Mouse (Mus musculus) embryonic facial prominence, embryonic 10.5 days (tissue): ENCODE results near the gene Pi16. TPM values are rescaled to one million over a fixed set of nuclear protein-coding genes. Genes with fewer than 3 reads are reported as not detected.

Experiments
- DNase-seq: peaks from one replicate; pipeline ENCODE4 v3.0.0-alpha.2; 2017; ENCODE audit warnings: low spot score
- H3K27ac ChIP-seq: fragments of 300-500 bp; sonication (generic); replicated peaks from 2 replicates; pipeline ENCODE4 v1.5.1; 2016; ENCODE audit warnings: mild to moderate bottlenecking
- H3K27me3 ChIP-seq: fragments of 300-500 bp; sonication (generic); replicated peaks from 2 replicates; pipeline ENCODE4 v1.6.1; 2016; ENCODE audit warnings: low read depth, mild to moderate bottlenecking; ENCODE audit not compliant: poor library complexity, severe bottlenecking
- H3K36me3 ChIP-seq: fragments of 300-500 bp; sonication (generic); replicated peaks from 2 replicates; pipeline ENCODE4 v1.6.1; 2016; ENCODE audit warnings: mild to moderate bottlenecking, moderate library complexity
- H3K4me1 ChIP-seq: fragments of 300-500 bp; sonication (generic); 2 replicates; pipeline ENCODE4 v1.6.1; 2016
- H3K4me3 ChIP-seq: fragments of 300-500 bp; sonication (generic); 2 replicates; pipeline ENCODE4 v1.5.1; 2016; ENCODE audit warnings: mild to moderate bottlenecking, moderate library complexity
- H3K9me3 ChIP-seq: fragments of 300-500 bp; sonication (generic); 2 replicates; pipeline ENCODE4 v1.6.1; 2016; ENCODE audit warnings: mild to moderate bottlenecking
- WGBS: fragments of 180-500 bp; shearing (Covaris S2); methylation state at CpG from one replicate; pipeline ENCODE4 v1.1.7; 2016; 5-methylcytosine and 5-hydroxymethylcytosine counted together
- polyA plus RNA-seq: library from polyadenylated mRNA; unstranded; fragments of >200 nt; fragmentation: Nextera tagmentation; extraction: Ambion mirVana; gene quantifications from 2 replicates; pipeline ENCODE4 v1.2.1, GENCODE M21; 2016

Pi16 gene
- polyA plus RNA-seq, 1 experiment from 2014 or later: 0.65 TPM

DNA sequence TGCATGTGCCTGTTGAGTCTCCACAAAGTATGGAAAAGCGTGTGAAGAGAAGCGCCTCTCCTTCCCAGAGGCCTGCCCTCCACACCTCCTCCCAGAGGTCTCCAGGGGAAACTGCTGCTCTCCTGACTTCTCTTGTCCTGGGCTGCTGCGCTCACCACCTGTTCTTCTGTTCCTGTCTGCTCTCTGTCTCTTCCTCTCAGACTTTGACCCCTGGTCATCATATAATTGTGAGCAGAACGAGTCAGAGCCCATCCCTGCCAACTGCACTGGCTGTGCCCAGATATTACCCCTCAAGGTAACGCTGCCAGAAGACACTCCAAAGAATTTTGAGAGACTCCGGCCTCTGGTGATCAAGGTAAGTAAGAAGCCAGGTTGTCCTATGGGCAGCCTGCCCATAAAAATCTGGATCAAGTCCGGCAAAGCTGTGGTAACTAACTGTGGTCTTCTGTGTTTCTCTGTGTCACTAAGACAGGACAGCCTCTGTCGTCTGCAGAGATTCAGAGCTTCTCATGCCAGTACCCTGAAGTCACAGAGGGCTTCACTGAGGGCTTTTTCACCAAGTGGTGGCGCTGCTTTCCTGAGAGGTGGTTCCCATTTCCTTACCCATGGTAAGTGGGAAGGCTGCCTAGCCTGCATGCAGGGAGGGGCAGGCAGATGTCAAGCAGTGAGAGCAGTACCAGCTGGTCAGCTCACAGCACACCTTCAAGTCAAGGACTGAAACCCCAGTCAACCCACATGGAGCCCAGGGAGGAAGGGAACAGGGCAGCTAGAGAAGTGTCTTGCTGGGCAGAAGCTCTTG, 23.5 kb upstream of the Pi16 start:
- DNase-seq: no peak

GRCm38 (mm10) chr17:29295835-29296234, 21.6 kb upstream of the Pi16 start:
- H3K4me1 ChIP-seq: peaks cover 26% of the 10 kb centered on the region
- H3K27ac ChIP-seq: no peak overlapping the region
- H3K36me3 ChIP-seq: peaks cover 80% of the 10 kb centered on the region
- 71% methylated on average over 5 of the region's 5 CpGs for WGBS
- no peak overlapping the region for H3K4me3 ChIP-seq
- H3K9me3 ChIP-seq: no peaks in the 10 kb centered on the region
- no peaks in the 10 kb centered on the region for H3K27me3 ChIP-seq
- no peak for DNase-seq

More for the DNA sequence above, 23.5 kb upstream of the Pi16 start:
- Histone ChIP-seq H3K4me1 (peaks cover 26% of the 10 kb centered on the region), H3K36me3 (peaks cover 66% of the 10 kb centered on the region), H3K9me3 (no peaks in the 10 kb centered on the region), H3K27ac (no peak overlapping the region; the same call in 1 of the 2 replicates), H3K27me3 (no peaks in the 10 kb centered on the region), H3K4me3 (no peak overlapping the region)
- 80% methylated on average over 9 of the region's 9 CpGs for WGBS

DNA sequence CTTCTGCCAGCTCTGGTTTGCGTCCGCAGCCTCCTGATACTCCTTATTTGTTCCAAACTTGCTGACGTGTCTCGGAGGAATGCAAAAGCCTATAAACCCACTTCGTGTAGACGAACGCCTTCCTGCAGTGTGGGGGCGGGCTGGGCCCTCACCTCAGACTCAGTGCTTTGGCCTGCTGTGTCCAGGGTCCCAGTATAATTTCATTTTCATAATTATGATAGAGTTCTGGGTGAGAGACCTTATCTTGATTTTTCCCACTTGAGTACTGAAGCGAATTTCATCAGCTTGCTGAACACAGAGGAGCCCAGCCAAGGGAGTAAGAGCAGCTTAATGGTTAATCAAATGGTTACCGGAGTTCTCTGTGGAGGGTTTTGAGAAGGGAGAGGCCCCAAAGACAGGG, 20.2 kb upstream of the Pi16 start:
- WGBS: 61% methylated on average over 10 of the region's 10 CpGs
- Histone ChIP-seq H3K9me3 (no peaks in the 10 kb centered on the region), H3K4me3 (no peak overlapping the region), H3K4me1 (peaks cover 30% of the 10 kb centered on the region), H3K27ac (peak overlapping the region; percentile 48; the same call in 1 of the 2 replicates), H3K27me3 (no peaks in the 10 kb centered on the region), H3K36me3 (peaks cover 85% of the 10 kb centered on the region)
- no peak for DNase-seq

DNA sequence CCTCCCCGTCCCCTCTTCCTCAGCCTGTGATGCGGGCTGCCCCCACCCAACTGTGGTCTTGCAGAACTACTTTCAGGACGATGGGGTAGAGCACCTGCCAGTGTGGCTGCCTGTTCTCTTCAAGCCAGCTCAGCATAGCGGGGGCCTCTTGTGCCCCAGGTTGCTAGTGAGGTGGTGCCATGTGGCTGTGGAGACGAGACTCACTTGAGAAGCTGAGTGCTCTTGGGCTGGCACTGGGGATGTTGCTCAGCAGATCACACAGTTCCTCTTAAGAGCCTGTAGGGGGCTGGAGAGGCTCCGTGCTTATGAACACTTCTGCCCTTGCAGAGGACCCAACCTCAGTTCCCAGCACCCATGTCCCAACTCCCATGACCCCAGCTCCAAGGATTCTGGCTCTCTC, 19.7 kb upstream of the Pi16 start:
- 84% methylated on average over 6 of the region's 6 CpGs for WGBS
- no peak for DNase-seq
- Histone ChIP-seq H3K4me1 (peaks cover 35% of the 10 kb centered on the region), H3K4me3 (no peak overlapping the region), H3K9me3 (no peaks in the 10 kb centered on the region), H3K27me3 (no peaks in the 10 kb centered on the region), H3K27ac (peak overlapping the region; percentile 48; the same call in 1 of the 2 replicates), H3K36me3 (peaks cover 84% of the 10 kb centered on the region)

GRCm38 (mm10) chr17:29299282-29299681, 18.2 kb upstream of the Pi16 start:
- Histone ChIP-seq H3K27me3 (no peaks in the 10 kb centered on the region), H3K9me3 (no peaks in the 10 kb centered on the region), H3K4me3 (no peak overlapping the region), H3K4me1 (peaks cover 50% of the 10 kb centered on the region), H3K27ac (no peak overlapping the region), H3K36me3 (peaks cover 70% of the 10 kb centered on the region)
- 94% methylated on average over 4 of the region's 4 CpGs for WGBS
- no peak for DNase-seq

GRCm38 (mm10) chr17:29300926-29301325, 16.6 kb upstream of the Pi16 start:
- Histone ChIP-seq H3K27ac (no peak overlapping the region), H3K27me3 (no peaks in the 10 kb centered on the region), H3K4me1 (peaks cover 60% of the 10 kb centered on the region), H3K36me3 (peaks cover 53% of the 10 kb centered on the region), H3K9me3 (no peaks in the 10 kb centered on the region), H3K4me3 (no peak overlapping the region)
- no peak for DNase-seq
- WGBS: 95% methylated on average over 7 of the region's 7 CpGs

DNA sequence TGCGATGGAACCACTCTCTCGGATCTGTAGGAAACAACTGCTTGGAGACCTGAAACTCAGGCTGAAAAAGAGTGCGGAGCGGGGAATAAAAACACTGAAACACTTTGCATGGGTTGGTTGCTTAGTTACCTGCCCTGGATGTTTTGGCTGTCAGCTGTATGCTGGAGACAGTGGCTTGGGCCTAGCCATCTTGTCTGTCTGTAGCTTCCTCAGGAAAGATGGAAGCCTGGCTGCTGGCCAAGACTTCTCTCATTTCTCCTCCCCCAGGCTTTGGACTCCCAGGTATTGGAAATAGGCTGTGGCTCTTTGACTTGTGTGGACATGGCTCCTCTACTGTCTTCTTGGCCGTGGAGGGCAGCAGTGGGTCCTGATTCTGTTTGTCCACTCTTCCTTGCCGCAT, 16.1 kb upstream of the Pi16 start:
- Histone ChIP-seq H3K36me3 (peaks cover 52% of the 10 kb centered on the region), H3K9me3 (no peaks in the 10 kb centered on the region), H3K4me1 (peaks cover 60% of the 10 kb centered on the region), H3K4me3 (no peak overlapping the region), H3K27me3 (no peaks in the 10 kb centered on the region), H3K27ac (no peak overlapping the region)
- WGBS: 93% methylated on average over 6 of the region's 6 CpGs
- no peak for DNase-seq

GRCm38 (mm10) chr17:29302149-29302548, 15.3 kb upstream of the Pi16 start:
- WGBS: 81% methylated on average over 5 of the region's 5 CpGs
- peak overlapping the region; percentile 83; the same call in 1 of the 2 replicates for H3K27ac ChIP-seq
- no peak overlapping the region for H3K4me3 ChIP-seq
- no peak for DNase-seq
- no peaks in the 10 kb centered on the region for H3K27me3 ChIP-seq
- peaks cover 46% of the 10 kb centered on the region for H3K36me3 ChIP-seq
- peaks cover 53% of the 10 kb centered on the region for H3K4me1 ChIP-seq
- H3K9me3 ChIP-seq: no peaks in the 10 kb centered on the region

DNA sequence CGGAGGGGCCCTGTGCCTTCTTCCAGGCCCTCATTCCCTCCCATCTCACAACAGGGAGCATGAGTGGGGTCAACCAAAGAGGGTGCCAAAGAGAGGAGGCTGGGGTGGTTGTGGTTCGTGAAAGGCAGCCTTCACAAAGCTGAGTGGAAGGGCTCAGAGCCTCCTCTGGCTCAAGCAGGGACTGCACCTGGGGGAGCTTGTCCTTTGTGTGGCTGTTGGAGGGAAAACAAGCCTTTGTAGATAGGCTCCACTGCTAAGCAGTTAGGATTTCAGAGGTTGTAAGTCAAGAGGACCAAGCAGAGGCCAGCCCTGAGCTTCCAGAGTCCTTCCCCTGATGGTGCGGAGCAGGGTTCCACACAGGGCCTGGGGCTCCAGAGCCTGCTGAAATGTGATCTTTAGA, 14.4 kb upstream of the Pi16 start:
- H3K9me3 ChIP-seq: no peaks in the 10 kb centered on the region
- H3K4me3 ChIP-seq: no peak overlapping the region
- H3K4me1 ChIP-seq: peaks cover 48% of the 10 kb centered on the region
- WGBS: 40% methylated on average over 3 of the region's 3 CpGs
- H3K36me3 ChIP-seq: peaks cover 40% of the 10 kb centered on the region
- H3K27ac ChIP-seq: peak overlapping the region; percentile 83
- peak; percentile 64 for DNase-seq
- peaks cover 4% of the 10 kb centered on the region; the same call in 1 of the 2 replicates for H3K27me3 ChIP-seq

DNA sequence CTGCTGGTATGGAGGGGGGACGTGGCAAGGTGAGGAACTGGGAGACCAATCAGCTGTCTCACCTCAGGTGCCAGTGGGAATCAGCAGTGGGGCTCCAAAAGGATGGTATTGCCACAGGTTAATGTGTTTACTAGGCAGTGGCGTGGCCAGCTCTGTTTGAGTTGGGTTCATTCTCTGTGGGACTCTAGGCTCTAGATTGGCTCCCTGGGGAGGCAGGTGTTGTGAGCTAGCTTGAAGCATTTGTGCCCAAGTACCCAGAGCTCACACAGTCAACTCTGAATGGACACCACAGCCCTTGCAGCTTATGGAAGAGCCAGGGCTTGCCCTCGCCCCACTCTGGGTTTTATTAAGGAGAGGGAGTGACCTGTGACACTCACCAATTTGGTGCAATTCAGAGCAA, 13.6 kb upstream of the Pi16 start:
- Histone ChIP-seq H3K9me3 (no peaks in the 10 kb centered on the region), H3K36me3 (peaks cover 32% of the 10 kb centered on the region), H3K4me3 (no peak overlapping the region), H3K27me3 (peaks cover 4% of the 10 kb centered on the region; the same call in 1 of the 2 replicates), H3K4me1 (peaks cover 48% of the 10 kb centered on the region), H3K27ac (peak overlapping the region; percentile 83)
- no peak for DNase-seq
- whole genome bisulfite sequencing: 63% methylated on average over 3 of the region's 3 CpGs

DNA sequence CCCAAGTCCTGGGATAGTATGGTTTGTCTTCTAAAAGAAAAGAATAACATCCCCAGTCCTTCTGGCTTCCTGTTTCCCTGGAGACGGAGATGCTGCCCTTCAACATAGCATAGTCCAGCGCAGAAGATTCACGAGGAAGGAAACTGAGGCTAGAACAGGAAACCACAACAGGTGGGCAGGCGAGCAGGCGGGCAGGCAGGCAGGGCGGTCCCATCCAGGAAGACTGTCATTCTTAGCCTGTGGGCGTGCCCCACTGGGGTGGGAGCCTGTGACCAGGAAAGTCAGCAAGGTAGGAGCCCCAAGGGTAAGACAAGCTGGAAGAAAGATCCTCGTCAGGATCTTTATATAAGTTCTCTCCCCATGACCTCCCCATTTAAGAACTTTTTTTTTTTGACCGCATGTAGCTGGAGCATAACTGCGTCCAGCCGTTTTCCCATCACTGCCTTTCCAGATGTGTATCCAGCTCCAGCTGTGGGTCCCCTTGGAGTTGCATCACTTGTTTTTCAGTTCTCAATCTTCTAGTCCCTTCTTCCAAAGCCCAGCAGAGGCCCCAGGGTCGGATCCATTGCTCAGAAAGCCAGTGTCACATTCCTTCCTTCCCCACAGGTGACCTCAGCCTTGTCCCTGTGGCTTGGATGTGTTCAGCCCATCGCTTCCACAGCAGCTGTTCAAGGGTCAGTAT, 13.0 kb upstream of the Pi16 start:
- H3K27me3 ChIP-seq: peaks cover 4% of the 10 kb centered on the region; the same call in 1 of the 2 replicates
- WGBS: 55% methylated on average over 13 of the region's 13 CpGs
- peaks cover 48% of the 10 kb centered on the region for H3K4me1 ChIP-seq
- H3K4me3 ChIP-seq: no peak overlapping the region
- peaks cover 25% of the 10 kb centered on the region for H3K36me3 ChIP-seq
- no peaks in the 10 kb centered on the region for H3K9me3 ChIP-seq
- DNase-seq: no peak
- H3K27ac ChIP-seq: peak overlapping the region; percentile 27; the same call in 1 of the 2 replicates

GRCm38 (mm10) chr17:29305058-29305806, 12.2 kb upstream of the Pi16 start:
- H3K4me1 ChIP-seq: peaks cover 48% of the 10 kb centered on the region
- WGBS: 20% methylated on average over 15 of the region's 15 CpGs
- H3K9me3 ChIP-seq: no peaks in the 10 kb centered on the region
- 0 out of 2 replicates have a peak overlapping the region, but pooled peaks have one; percentile 6 for H3K4me3 ChIP-seq
- H3K27ac ChIP-seq: peak overlapping the region; percentile 63
- peak; percentile 39 for DNase-seq
- H3K27me3 ChIP-seq: peaks cover 4% of the 10 kb centered on the region; the same call in 1 of the 2 replicates
- peaks cover 18% of the 10 kb centered on the region for H3K36me3 ChIP-seq
